Comparison of ENCODE assay signal across 8 mouse cellular contexts in genomic region chr3:27283796-27284195, GRCm38 (mm10). TPM values are rescaled to one million over a fixed set of nuclear protein-coding genes. Genes with fewer than 3 reads are reported as not detected.
DNase-seq lines count a peak whose midpoint lies in the region; ATAC-seq and TF ChIP-seq lines count a peak whose summit lies in the region.

No protein-coding gene starts in this region.

- H3K9ac ChIP-seq in hindbrain, embryonic 16.5 days (ENCODE audit: low read depth, low read length): no peak overlapping the region; the same call in 1 of the 2 replicates
- no peak overlapping the region for H3K9ac ChIP-seq in liver, postnatal 0 days (replicated peaks)

- WGBS in hindbrain, embryonic 16.5 days: 40% methylated on average over 7 of the region's 7 CpGs
- WGBS in liver, postnatal 0 days (ENCODE audit: insufficient replicate concordance): 58% methylated on average over 7 of the region's 7 CpGs

- H3K27me3 ChIP-seq in hindbrain, embryonic 16.5 days (replicated peaks; ENCODE audit: control insufficient read depth, insufficient read depth, low read length): no peaks in the 10 kb centered on the region
- H3K27me3 ChIP-seq in liver, postnatal 0 days (ENCODE audit: insufficient read depth, low read length): no peaks in the 10 kb centered on the region

- DNase-seq in gastrocnemius, adult 2 months: no peak
- DNase-seq in gastrocnemius, postnatal 14 days: no peak
- DNase-seq in liver, postnatal 0 days: no peak
- DNase-seq in right cerebral cortex, adult 18-20 months: no peak
- DNase-seq in embryo, embryonic 11 days: no peak

- H3K27ac ChIP-seq in gastrocnemius, adult 2 months: no peak overlapping the region; the same call in 1 of the 2 replicates
- H3K27ac ChIP-seq in cortical plate, adult 2 months (ENCODE audit: insufficient read depth, low read length): no peak overlapping the region
- H3K27ac ChIP-seq in hindbrain, embryonic 16.5 days (ENCODE audit: low read depth, low read length): no peak overlapping the region
- H3K27ac ChIP-seq in liver, postnatal 0 days (ENCODE audit: low read depth): peak overlapping the region; percentile 8; the same call in 1 of the 2 replicates

- peaks cover 1% of the 10 kb centered on the region; the same call in 1 of the 2 replicates for H3K4me1 ChIP-seq in cortical plate, adult 2 months (ENCODE audit: control insufficient read depth, insufficient read depth, low read length)
- peaks cover 8% of the 10 kb centered on the region for H3K4me1 ChIP-seq in hindbrain, embryonic 16.5 days (ENCODE audit: control insufficient read depth, insufficient read depth, low read depth, low read length)
- peaks cover 12% of the 10 kb centered on the region for H3K4me1 ChIP-seq in liver, postnatal 0 days (ENCODE audit: insufficient read depth)

- no peak; the same call in 1 of the 2 replicates for ATAC-seq in hindbrain, embryonic 16.5 days
- no peak for ATAC-seq in liver, postnatal 0 days
- no peak for ATAC-seq in granulocyte monocyte progenitor cell, adult 5-6 weeks (replicated peaks; ENCODE audit: poor library complexity, severe bottlenecking)

- H3K4me2 ChIP-seq in hindbrain, embryonic 16.5 days (ENCODE audit: low read length): peak overlapping the region; percentile 85
- H3K4me2 ChIP-seq in liver, postnatal 0 days (ENCODE audit: low read depth, low read length): peak overlapping the region; percentile 63

- intact Hi-C loops in gastrocnemius, adult 2 months (cut with DNase I): no loop called here
- intact Hi-C loops in gastrocnemius, postnatal 14 days (cut with DNase I; ENCODE audit: low total_unique reads): no loop called here

- no peak for TF ChIP-seq CTCF in gastrocnemius, adult 2 months (IDR thresholded peaks at IDR 0.05)
- no peak for TF ChIP-seq CTCF in cortical plate, adult 2 months (IDR thresholded peaks at IDR 0.05; ENCODE audit: extremely low read depth, insufficient read depth, low read length)
- TF ChIP-seq CTCF in liver, postnatal 0 days (IDR thresholded peaks at IDR 0.05; ENCODE audit: low read depth): no peak

- peak overlapping the region; percentile 61 for H3K4me3 ChIP-seq in gastrocnemius, adult 2 months
- peak overlapping the region; percentile 23; the same call in 1 of the 2 replicates for H3K4me3 ChIP-seq in cortical plate, adult 2 months (ENCODE audit: insufficient read depth, low read length)
- H3K4me3 ChIP-seq in hindbrain, embryonic 16.5 days (ENCODE audit: low read length): no peak overlapping the region; the same call in 1 of the 2 replicates
- H3K4me3 ChIP-seq in liver, postnatal 0 days (ENCODE audit: low read depth, low read length): no peak overlapping the region

- H3K36me3 ChIP-seq in hindbrain, embryonic 16.5 days (ENCODE audit: control insufficient read depth, insufficient read depth, low read length): no peaks in the 10 kb centered on the region
- H3K36me3 ChIP-seq in liver, postnatal 0 days (replicated peaks; ENCODE audit: insufficient read depth, low read length): no peaks in the 10 kb centered on the region

- TF ChIP-seq POLR2A in cortical plate, adult 2 months (IDR thresholded peaks at IDR 0.05; ENCODE audit: extremely low read depth, insufficient read depth, low read length): no peak

- no peak for TF ChIP-seq EP300 in liver, postnatal 0 days (IDR thresholded peaks at IDR 0.05; ENCODE audit: low read depth)

- H3K9me3 ChIP-seq in hindbrain, embryonic 16.5 days (ENCODE audit: control insufficient read depth, low read length): no peaks in the 10 kb centered on the region
- H3K9me3 ChIP-seq in liver, postnatal 0 days (ENCODE audit: low read length): no peaks in the 10 kb centered on the region

RNA-seq across cellular contexts. Expression of gene Tnfsf10, which starts 33.0 kb away (rescaled TPM):
- 10 to 100 TPM in 1 of 2 experiments, 1 to 10 TPM in 1; 3.7 to 15.2 TPM for total RNA-seq in gastrocnemius, adult 2 months (2021)
- 1 to 10 TPM; 5.1 to 7.6 TPM for total RNA-seq in gastrocnemius, postnatal 14 days (2021)
- polyA plus RNA-seq in cortical plate, adult 2 months (2012; rRNA removed): 2.1 and 2.4 TPM in 2 replicates
- 0.10 and 0.15 TPM in 2 replicates for polyA plus RNA-seq in hindbrain, embryonic 16.5 days (2015; fragmentation: Nextera tagmentation; extraction: Ambion mirVana)
- polyA plus RNA-seq in liver, postnatal 0 days (2015; fragmentation: Nextera tagmentation; extraction: Ambion mirVana): 0.23 and 0.37 TPM in 2 replicates
- 5.0 and 6.3 TPM in 2 replicates for total RNA-seq in granulocyte monocyte progenitor cell, adult 5-6 weeks (2014; fragmentation: Nextera tagmentation)
- 4.3 and 8.8 TPM in 2 replicates for total RNA-seq in granulocyte monocyte progenitor cell, adult 5-6 weeks (2017)

Comparison
In these comparisons a context has a peak if more than half of its experiments do, and no peak if none do; other contexts are left out.
1. H3K4me3 ChIP-seq: peak in gastrocnemius, adult 2 months (single experiment) and cortical plate, adult 2 months (single experiment); none in hindbrain, embryonic 16.5 days (single experiment) and liver, postnatal 0 days (single experiment).